Mouse (Mus musculus): ENCODE data around the gene Cpne4. TPM values are rescaled to one million over a fixed set of nuclear protein-coding genes. Genes with fewer than 3 reads are reported as not detected.

Cpne4 gene
- total RNA-seq, 2 experiments from 2014 or later, result 115 to 142 TPM

- no peak for DNase-seq (ENCODE audit: low spot score in 2 of 2)
Observed at GRCm38 (mm10) chr9:104676665-104677064, 129.6 kb downstream of the Cpne4 start.

GRCm38 (mm10) chr9:104678571-104678970 is 131.5 kb downstream of the Cpne4 start:
- DNase-seq (ENCODE audit: low spot score in 2 of 2), result no peak

DNA sequence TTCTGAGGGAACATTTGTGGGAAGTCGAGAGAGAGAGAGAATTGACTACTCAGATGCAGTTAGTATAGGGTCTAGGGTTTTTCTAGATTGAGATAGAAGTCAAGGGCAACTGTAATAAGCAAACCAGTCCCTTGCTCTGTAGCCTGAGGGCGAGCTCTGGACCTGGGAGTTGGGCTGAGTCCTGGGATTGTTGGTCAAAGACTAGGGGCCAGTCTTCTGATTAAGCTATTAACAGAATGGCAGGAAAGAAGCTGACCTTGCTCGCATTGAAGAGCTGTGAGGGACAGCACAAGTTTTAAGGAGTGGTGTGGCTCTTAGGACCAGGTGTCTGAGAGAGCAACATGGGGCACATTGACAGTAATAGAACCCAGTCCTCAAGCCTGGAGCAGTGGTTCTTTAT is 140.0 kb downstream of the Cpne4 start:
- DNase-seq (ENCODE audit: low spot score in 2 of 2), result no peak

- DNase-seq (ENCODE audit: low spot score in 2 of 2), result no peak
Observed at GRCm38 (mm10) chr9:104693145-104693544, 146.1 kb downstream of the Cpne4 start.

DNA sequence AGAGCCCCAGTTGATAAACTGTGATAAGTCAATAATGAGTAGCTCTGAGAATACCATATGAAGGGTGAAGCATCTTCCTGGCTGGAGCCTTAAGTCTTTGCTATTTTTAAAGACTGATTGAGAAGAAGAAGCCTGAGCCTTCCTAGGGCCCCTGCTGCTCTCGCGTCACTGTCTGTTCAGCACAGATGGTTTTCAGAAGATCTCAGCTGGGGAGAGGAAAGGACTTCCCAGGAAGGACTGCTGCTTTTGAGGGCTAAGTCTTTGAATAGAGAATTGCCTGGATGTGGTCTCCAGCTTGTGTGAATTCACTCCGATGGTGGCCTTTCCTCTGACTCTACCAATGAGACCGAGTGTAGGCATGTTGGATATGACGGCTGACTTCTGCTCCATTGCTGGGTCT is 163.7 kb downstream of the Cpne4 start:
- no peak for DNase-seq (ENCODE audit: low spot score in 2 of 2)

DNA sequence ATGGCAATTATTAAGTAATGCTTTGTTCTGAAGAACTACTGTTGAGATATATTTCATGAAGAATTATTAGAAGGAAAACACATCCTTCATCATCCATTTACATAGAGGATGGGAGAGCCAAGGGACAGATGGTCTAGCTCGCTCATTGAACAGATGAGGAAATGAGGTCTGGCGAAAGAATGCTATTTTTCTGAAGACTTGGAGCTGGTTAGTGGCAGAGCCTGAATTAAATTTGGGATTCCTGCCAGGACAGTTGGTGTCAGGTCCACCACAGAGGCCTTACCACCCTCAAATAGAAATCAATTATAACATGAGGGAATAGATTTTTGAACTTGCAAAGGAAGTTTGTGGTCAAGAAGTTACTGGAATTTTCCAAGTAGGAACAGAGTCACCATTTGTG is 178.2 kb downstream of the Cpne4 start:
- DNase-seq (ENCODE audit: low spot score in 2 of 2), result peak in 1 of 2 experiments; percentile 55

DNA sequence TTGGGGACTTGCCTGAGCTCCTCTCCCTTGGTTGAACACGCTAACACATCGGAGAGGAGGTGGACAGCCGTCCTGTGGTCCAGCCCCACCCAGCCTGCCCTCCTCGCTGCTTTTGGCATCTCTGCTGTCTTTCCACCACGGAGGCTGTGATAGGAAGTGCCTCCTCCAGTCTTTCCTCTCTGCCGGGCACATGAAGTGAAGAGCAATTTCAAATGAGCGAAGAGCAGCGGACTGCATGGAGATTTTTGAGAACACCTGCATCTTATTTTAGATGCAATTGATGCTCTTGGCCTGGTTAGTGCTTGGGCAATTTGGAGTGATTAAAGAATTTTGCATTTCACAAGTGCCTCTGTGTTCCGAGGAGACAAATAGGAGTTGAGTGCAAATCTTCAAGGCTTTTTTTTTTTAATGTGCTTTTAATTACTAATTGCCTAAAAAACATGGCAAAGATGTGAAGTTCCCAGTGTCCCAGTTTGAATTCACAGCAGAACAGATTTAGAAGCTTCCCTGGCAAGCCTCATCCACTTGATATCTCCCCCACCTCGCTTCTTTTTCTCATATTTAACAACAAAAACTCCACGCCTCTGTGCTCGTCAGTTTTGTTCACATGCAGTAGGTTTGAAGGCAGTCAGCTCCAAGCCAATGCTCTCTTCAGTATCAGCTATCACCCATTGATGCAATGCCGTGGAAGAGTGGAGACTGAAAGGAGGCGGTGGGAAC is 195.7 kb downstream of the Cpne4 start:
- DNase-seq (ENCODE audit: low spot score in 2 of 2), result peak in 1 of 2 experiments; percentile 22

DNA sequence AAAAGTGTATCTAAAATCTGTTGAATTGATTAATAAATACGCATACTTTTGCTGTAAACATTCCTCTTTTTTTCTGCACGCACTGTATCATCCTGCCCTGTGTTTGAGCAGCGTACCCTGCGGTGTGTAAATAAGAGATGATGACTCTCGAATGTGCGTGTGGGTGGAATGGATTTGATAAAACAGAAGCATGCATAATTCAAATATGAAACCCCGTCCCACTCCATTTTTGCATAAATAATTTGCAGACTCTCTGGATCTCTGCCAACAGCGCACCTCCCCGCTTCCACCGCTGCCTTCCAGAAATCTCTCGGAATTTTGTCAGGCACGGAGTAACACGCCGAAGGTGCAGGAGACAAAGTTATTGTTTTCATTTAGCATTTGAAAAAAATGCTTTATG is 208.4 kb downstream of the Cpne4 start:
- peak in 1 of 2 experiments; percentile 21 for DNase-seq (ENCODE audit: low spot score in 2 of 2)

DNA sequence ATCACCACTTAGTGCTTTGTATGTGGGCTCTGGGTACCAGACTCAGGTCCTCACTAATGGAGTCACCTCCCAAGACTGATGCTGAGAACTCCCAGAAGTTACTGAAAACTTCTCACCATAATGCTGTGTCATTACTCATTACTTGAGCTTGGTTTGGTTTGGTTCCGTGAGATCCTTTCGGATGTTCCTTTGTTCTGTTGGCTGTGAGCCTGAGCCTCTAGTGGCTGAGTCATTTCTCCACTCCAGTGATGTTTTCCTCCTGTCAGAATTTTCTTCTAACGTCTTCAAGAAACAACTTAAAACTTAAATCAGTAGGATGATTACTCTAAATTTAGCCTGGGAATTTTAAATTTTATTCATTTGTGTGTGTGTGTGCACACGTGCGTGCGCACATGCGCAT is 212.9 kb downstream of the Cpne4 start:
- no peak for DNase-seq (ENCODE audit: low spot score in 2 of 2)

DNA sequence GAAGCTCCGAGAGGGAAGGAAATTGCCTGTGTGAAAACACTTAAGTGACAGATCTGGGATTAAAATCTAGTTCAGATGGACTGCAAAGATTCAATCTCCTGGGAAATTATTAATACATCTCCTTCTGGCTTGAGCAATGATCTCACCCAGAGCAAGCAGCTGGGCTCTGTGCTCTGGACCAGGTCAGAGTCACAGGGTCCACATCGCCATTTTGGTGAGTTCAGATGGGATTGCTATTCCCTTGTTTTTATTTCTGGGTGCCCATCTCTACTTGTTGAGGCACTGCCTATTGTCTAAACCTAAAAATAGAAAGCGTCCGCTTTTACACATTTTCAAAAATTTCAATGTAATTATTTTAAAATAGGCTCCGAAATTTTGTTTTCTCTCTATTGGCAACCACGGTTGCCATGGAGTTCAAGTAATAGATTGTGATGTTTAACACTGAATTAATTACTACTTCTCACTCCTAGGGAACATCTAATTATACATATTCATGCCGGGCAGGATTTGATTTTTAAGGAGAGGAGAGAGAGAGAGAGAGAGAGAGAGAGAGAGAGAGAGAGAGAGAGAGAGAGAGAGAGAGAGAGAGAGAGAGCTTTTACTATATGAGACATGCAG is 229.2 kb downstream of the Cpne4 start:
- DNase-seq (ENCODE audit: low spot score in 2 of 2), result peak in 1 of 2 experiments; percentile 33

DNA sequence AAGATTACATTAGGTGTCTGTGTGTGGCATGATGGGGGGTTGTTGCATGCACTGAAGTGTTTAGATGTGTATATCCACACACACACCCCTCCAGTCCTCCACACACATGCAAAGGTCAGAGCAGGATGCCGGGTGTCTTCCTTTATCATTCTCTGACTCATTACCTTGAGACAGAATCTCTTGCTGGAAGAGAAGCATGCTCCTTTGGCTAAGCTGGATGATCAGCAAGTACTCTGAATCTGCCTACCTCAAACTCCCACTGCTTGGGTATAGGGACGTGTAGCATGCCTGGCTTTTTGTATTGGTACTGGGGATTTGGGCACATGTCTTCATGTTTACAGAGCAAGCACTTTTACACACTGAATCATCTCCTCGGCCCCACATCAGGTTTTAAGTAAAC is 230.0 kb downstream of the Cpne4 start:
- no peak for DNase-seq (ENCODE audit: low spot score in 2 of 2)

DNA sequence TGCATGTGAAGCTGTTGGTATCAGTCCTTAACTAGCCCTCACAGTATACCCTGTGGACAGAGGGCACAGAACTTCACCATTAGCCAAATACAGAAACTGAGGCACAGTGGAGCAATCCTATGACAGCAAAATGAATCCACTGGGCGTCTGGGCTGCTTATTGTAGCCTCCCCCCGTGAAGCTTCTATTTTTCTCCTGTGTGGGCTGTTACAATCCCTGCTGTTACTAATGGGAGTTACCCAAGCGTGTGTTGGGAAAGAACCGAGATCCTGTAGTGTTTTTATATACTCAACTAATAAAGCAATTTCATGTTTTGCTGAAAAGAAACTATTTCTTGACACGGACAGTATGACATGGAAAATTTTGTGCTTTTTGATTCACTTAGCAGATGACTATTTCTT is 230.7 kb downstream of the Cpne4 start:
- peak in 1 of 2 experiments; percentile 24 for DNase-seq (ENCODE audit: low spot score in 2 of 2)

DNA sequence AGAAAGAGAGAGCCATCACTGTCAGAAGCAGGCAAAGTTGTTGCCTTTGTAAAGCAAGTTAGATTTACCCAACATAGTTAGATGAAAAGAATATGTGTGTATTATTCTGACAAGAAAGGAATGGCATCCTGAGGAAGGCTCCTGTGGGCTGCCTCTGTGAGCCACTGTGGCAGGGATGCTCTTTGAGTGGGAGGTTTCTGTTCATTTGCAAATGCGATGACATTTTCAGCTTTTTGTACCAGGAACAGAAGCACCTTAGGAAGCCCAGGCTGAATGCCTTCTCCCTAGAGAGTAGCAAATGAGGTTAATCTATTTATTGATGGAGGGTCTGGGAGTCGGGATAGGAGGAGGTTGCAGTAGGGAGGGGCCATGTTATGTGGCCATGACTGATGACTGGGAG is 249.5 kb downstream of the Cpne4 start:
- no peak for DNase-seq (ENCODE audit: low spot score in 2 of 2)

DNA sequence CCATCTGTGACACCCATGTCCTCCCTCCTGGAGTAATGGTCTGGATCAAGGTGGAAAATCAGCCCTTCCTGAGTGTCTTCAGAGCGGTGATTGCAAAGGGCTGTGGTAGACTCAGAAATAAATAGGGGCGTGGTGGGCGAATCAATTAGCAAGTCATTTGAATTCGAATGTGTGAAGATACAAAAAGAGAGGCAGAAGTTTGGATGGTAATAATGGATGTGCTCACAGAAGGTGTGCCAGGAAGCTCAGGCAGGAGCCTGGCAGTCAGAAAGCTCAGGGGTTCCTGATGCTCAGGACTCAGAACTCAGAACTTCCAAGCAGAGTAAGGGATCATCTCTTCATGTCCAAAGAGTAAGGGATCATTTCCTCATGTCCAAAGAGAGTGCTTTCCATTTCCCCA is 257.7 kb downstream of the Cpne4 start:
- DNase-seq (ENCODE audit: low spot score in 2 of 2), result no peak

GRCm38 (mm10) chr9:104814681-104815080 is 267.6 kb downstream of the Cpne4 start:
- no peak for DNase-seq (ENCODE audit: low spot score in 2 of 2)

DNA sequence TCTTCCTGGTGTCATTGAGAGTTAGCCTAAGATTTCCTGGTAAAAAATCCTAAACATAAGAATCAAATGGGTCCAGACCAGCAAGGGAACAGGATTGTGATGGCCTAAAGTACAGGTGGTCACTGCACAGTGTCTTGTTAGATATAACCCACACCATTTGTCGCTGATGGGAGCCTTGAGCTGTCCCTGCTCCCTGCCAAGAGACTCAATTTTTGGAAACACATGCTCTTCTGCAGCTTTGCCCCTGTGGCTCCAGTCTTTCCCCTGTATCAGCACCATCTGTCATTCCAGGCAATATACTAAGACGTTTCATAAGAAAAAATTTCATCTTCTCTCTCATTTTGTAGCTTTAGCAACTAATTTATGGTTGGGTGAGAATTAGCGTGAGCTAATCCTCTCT is 281.6 kb downstream of the Cpne4 start:
- DNase-seq (ENCODE audit: low spot score in 2 of 2), result no peak

DNA sequence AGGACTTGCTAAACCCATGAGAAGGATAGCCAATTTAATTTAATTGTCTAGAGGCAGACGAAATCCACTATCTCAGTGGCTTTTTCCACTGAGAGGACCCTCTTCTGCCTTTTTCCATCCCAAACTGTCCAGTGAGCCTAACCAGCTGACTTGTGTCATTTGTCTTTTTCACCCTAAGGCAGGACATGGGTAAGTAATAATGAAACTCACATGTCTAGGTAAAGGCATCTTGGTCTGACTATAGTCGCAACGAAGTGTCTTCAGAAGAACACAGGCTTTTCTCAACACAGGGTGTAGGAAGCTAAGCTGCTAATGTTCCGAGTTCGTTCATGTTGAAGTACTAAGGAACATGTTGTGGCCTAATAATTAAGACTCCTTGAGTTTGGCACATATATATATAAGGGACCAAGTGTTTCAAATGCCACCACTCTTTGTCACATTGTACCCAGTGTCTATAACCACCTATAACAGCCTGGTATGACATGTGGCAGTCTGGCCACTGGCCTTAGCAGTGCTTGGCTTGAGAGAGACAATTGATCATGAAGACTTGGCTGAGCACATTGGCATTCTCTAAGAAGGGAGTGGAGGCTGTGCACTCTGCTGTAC is 286.0 kb downstream of the Cpne4 start:
- DNase-seq (ENCODE audit: low spot score in 2 of 2), result no peak

- no peak for DNase-seq (ENCODE audit: low spot score in 2 of 2)
Observed at GRCm38 (mm10) chr9:104837931-104838330, 290.8 kb downstream of the Cpne4 start.

GRCm38 (mm10) chr9:104841278-104841677 is 294.2 kb downstream of the Cpne4 start:
- DNase-seq (ENCODE audit: low spot score in 2 of 2), result peak; percentile 14 to 64

GRCm38 (mm10) chr9:104845226-104845930 is 298.3 kb downstream of the Cpne4 start:
- no peak for DNase-seq (ENCODE audit: low spot score in 2 of 2)

- DNase-seq (ENCODE audit: low spot score in 2 of 2), result no peak
Observed at GRCm38 (mm10) chr9:104853701-104854100, 306.6 kb downstream of the Cpne4 start.
